Mouse (Mus musculus) lung, postnatal 10 days (tissue): ENCODE data around the gene Eef2k.
"Not testable (repeated sequence)": the region's sequence is repeated elsewhere in the genome, so short reads cannot be mapped to it uniquely, and the experiment has no call there.

Experiments used
- DNase-seq: peaks from one replicate; pipeline ENCODE4 v3.0.0; 2021

Eef2k gene

GRCm38 (mm10) chr7:120883523-120884290, 41.1 kb downstream of the Eef2k start:
- DNase-seq = no peak

GRCm38 (mm10) chr7:120884746-120885145, 42.1 kb downstream of the Eef2k start:
- no peak for DNase-seq

GRCm38 (mm10) chr7:120893123-120893522, 50.5 kb downstream of the Eef2k start:
- DNase-seq = no peak

GRCm38 (mm10) chr7:120897054-120897453, 54.4 kb downstream of the Eef2k start:
- no peak for DNase-seq

GRCm38 (mm10) chr7:120897711-120898335, 55.2 kb downstream of the Eef2k start:
- no peak for DNase-seq

- no peak for DNase-seq
These were observed 57.6 kb downstream of the Eef2k start for GRCm38 (mm10) chr7:120900191-120900590.

- DNase-seq = peak; percentile 9
These were observed 59.1 kb downstream of the Eef2k start for GRCm38 (mm10) chr7:120901701-120902100.

GRCm38 (mm10) chr7:120902931-120903330, 60.3 kb downstream of the Eef2k start:
- DNase-seq = no peak

GRCm38 (mm10) chr7:120910172-120910571, 67.5 kb downstream of the Eef2k start:
- not testable (repeated sequence) for DNase-seq

GRCm38 (mm10) chr7:120911268-120911667, 68.6 kb downstream of the Eef2k start:
- DNase-seq = not testable (repeated sequence)

- DNase-seq = no peak
These were observed 70.7 kb downstream of the Eef2k start for GRCm38 (mm10) chr7:120913332-120913731.

- DNase-seq = no peak
These were observed 73.7 kb downstream of the Eef2k start for GRCm38 (mm10) chr7:120916262-120916875.

- DNase-seq = no peak
These were observed 74.6 kb downstream of the Eef2k start for GRCm38 (mm10) chr7:120917279-120917591.

GRCm38 (mm10) chr7:120917592-120918461, 75.2 kb downstream of the Eef2k start, which contains the start of gene Polr3e:
Polr3e (plus strand) TSS chr7:120917744.
- peak; percentile 99 for DNase-seq

GRCm38 (mm10) chr7:120918526-120918962, 75.9 kb downstream of the Eef2k start:
- peak; percentile 63 for DNase-seq

- DNase-seq = no peak
These were observed 90.5 kb downstream of the Eef2k start for GRCm38 (mm10) chr7:120933110-120933509.

GRCm38 (mm10) chr7:120933680-120934195, 91.1 kb downstream of the Eef2k start:
- no peak for DNase-seq

GRCm38 (mm10) chr7:120934716-120935115, 92.1 kb downstream of the Eef2k start:
- peak; percentile 75 for DNase-seq

GRCm38 (mm10) chr7:120936522-120936921, 93.9 kb downstream of the Eef2k start:
- no peak for DNase-seq

GRCm38 (mm10) chr7:120938206-120938605, 95.6 kb downstream of the Eef2k start:
- no peak for DNase-seq

GRCm38 (mm10) chr7:120940343-120940742, 97.7 kb downstream of the Eef2k start:
- DNase-seq = no peak

GRCm38 (mm10) chr7:120941214-120941613, 98.6 kb downstream of the Eef2k start:
- no peak for DNase-seq

GRCm38 (mm10) chr7:120942506-120942905, 99.9 kb downstream of the Eef2k start:
- DNase-seq = no peak
